Comparison of ENCODE assay signal across 8 mouse cellular contexts in the genomic region with DNA sequence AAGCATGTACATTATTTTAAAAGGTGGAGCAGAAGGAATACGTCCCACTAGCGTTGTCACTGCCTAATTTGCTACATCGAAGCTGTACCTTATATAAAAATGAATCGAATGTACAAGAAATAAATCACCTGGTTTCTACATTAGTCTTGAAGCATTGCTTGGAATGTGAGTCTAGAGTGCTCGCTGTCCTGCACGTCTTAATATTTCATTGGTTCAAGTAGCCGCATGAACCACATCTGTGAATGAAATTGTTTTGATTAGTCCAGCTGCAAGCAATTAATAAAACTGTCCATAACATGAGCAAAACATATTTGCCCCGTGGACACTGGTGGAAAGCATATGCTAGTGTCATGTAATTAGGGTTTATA.
A peak's percentile ranks its signal among the peaks of the same experiment; 100 is the strongest.
DNase-seq lines count a peak whose midpoint lies in the region; ATAC-seq and TF ChIP-seq lines count a peak whose summit lies in the region.

No protein-coding gene starts in this region.

- no peak overlapping the region for H3K9ac ChIP-seq in kidney, postnatal 0 days (ENCODE audit: low read depth, low read length)
- no peak overlapping the region for H3K9ac ChIP-seq in embryonic facial prominence, embryonic 15.5 days
- H3K9ac ChIP-seq in hindbrain, embryonic 16.5 days (ENCODE audit: low read depth, low read length): peak overlapping the region; percentile 53
- H3K9ac ChIP-seq in midbrain, postnatal 0 days (replicated peaks; ENCODE audit: low read length, poor library complexity, severe bottlenecking): no peak overlapping the region

- peak overlapping the region; percentile 21 for H3K4me3 ChIP-seq in kidney, postnatal 0 days (replicated peaks; ENCODE audit: low read depth, low read length)
- peak overlapping the region; percentile 39 for H3K4me3 ChIP-seq in embryonic facial prominence, embryonic 15.5 days (replicated peaks)
- peak overlapping the region; percentile 67 for H3K4me3 ChIP-seq in hindbrain, embryonic 16.5 days (ENCODE audit: low read length)
- H3K4me3 ChIP-seq in midbrain, postnatal 0 days (ENCODE audit: low read depth, low read length): peak overlapping the region; percentile 68

- no peak overlapping the region for H3K27ac ChIP-seq in kidney, postnatal 0 days
- H3K27ac ChIP-seq in embryonic facial prominence, embryonic 15.5 days (replicated peaks): no peak overlapping the region
- peak overlapping the region; percentile 68 for H3K27ac ChIP-seq in hindbrain, embryonic 16.5 days (ENCODE audit: low read depth, low read length)
- peak overlapping the region; percentile 74 for H3K27ac ChIP-seq in midbrain, postnatal 0 days (ENCODE audit: low read depth, low read length)

- no peaks in the 10 kb centered on the region for H3K4me1 ChIP-seq in kidney, postnatal 0 days (replicated peaks; ENCODE audit: insufficient read depth, low read length)
- peaks cover 8% of the 10 kb centered on the region; the same call in 1 of the 2 replicates for H3K4me1 ChIP-seq in embryonic facial prominence, embryonic 15.5 days
- no peaks in the 10 kb centered on the region; the same call in 1 of the 2 replicates for H3K4me1 ChIP-seq in hindbrain, embryonic 16.5 days (ENCODE audit: control insufficient read depth, insufficient read depth, low read depth, low read length)
- no peaks in the 10 kb centered on the region; the same call in 1 of the 2 replicates for H3K4me1 ChIP-seq in midbrain, postnatal 0 days (ENCODE audit: insufficient read depth, low read length)

- H3K27me3 ChIP-seq in kidney, postnatal 0 days (ENCODE audit: insufficient read depth, low read length): no peaks in the 10 kb centered on the region
- no peaks in the 10 kb centered on the region for H3K27me3 ChIP-seq in embryonic facial prominence, embryonic 15.5 days
- H3K27me3 ChIP-seq in hindbrain, embryonic 16.5 days (replicated peaks; ENCODE audit: control insufficient read depth, insufficient read depth, low read length): no peaks in the 10 kb centered on the region
- H3K27me3 ChIP-seq in midbrain, postnatal 0 days (ENCODE audit: insufficient read depth, low read length): no peaks in the 10 kb centered on the region

- H3K9me3 ChIP-seq in kidney, postnatal 0 days (replicated peaks; ENCODE audit: low read length): no peaks in the 10 kb centered on the region
- no peaks in the 10 kb centered on the region for H3K9me3 ChIP-seq in embryonic facial prominence, embryonic 15.5 days (replicated peaks)
- no peaks in the 10 kb centered on the region for H3K9me3 ChIP-seq in hindbrain, embryonic 16.5 days (ENCODE audit: control insufficient read depth, low read length)
- H3K9me3 ChIP-seq in midbrain, postnatal 0 days (ENCODE audit: low read length): no peaks in the 10 kb centered on the region

- TF ChIP-seq CTCF in kidney, postnatal 0 days (IDR thresholded peaks at IDR 0.05; ENCODE audit: low read depth): no peak
- no peak for TF ChIP-seq CTCF in midbrain, postnatal 0 days (IDR thresholded peaks at IDR 0.05)

- 15% methylated on average over 8 of the region's 8 CpGs for WGBS in kidney, postnatal 0 days
- WGBS in embryonic facial prominence, embryonic 15.5 days: 16% methylated on average over 8 of the region's 8 CpGs
- WGBS in hindbrain, embryonic 16.5 days: 12% methylated on average over 8 of the region's 8 CpGs
- WGBS in midbrain, postnatal 0 days: 11% methylated on average over 8 of the region's 8 CpGs

- DNase-seq in kidney, postnatal 0 days (ENCODE audit: low spot score): no peak
- DNase-seq in kidney, adult 8-10 months: no peak
- no peak for DNase-seq in midbrain, postnatal 0 days (ENCODE audit: low spot score)
- DNase-seq in spleen, postnatal 36 days (ENCODE audit: low spot score in 2 of 2): no peak
- no peak for DNase-seq in thymus, postnatal 25 days

- H3K4me2 ChIP-seq in kidney, postnatal 0 days (ENCODE audit: low read length): peak overlapping the region; percentile 51
- peak overlapping the region; percentile 76 for H3K4me2 ChIP-seq in embryonic facial prominence, embryonic 15.5 days (replicated peaks)
- H3K4me2 ChIP-seq in hindbrain, embryonic 16.5 days (ENCODE audit: low read length): peak overlapping the region; percentile 65
- peak overlapping the region; percentile 61 for H3K4me2 ChIP-seq in midbrain, postnatal 0 days (ENCODE audit: low read depth, low read length, poor library complexity, severe bottlenecking)

- 0 out of 2 replicates have a peak, but pooled peaks have one; percentile 6 for ATAC-seq in kidney, postnatal 0 days (replicated peaks; ENCODE audit: low FRiP score, low read depth)
- 0 out of 2 replicates have a peak, but pooled peaks have one; percentile 6 for ATAC-seq in embryonic facial prominence, embryonic 15.5 days (ENCODE audit: insufficient number of reproducible peaks, low FRiP score, low TSS enrichment, low read depth)
- no peak for ATAC-seq in hindbrain, embryonic 16.5 days
- ATAC-seq in midbrain, postnatal 0 days (ENCODE audit: low FRiP score): peak; percentile 42
- no peak for ATAC-seq in CD4-positive, CD25-positive, alpha-beta regulatory T cell, adult 4 months

- no peaks in the 10 kb centered on the region for H3K36me3 ChIP-seq in kidney, postnatal 0 days (ENCODE audit: insufficient read depth, low read length)
- no peaks in the 10 kb centered on the region for H3K36me3 ChIP-seq in embryonic facial prominence, embryonic 15.5 days
- no peaks in the 10 kb centered on the region for H3K36me3 ChIP-seq in hindbrain, embryonic 16.5 days (ENCODE audit: control insufficient read depth, insufficient read depth, low read length)
- no peaks in the 10 kb centered on the region for H3K36me3 ChIP-seq in midbrain, postnatal 0 days (ENCODE audit: insufficient read depth, low read length)

Comparison
In these comparisons a context has a peak if more than half of its experiments do, and no peak if none do; other contexts are left out.
1. ATAC-seq: peak in kidney, postnatal 0 days (single experiment), embryonic facial prominence, embryonic 15.5 days (single experiment) and midbrain, postnatal 0 days (single experiment); none in hindbrain, embryonic 16.5 days (single experiment) and CD4-positive, CD25-positive, alpha-beta regulatory T cell, adult 4 months (single experiment).
2. H3K27ac ChIP-seq: peak in hindbrain, embryonic 16.5 days (single experiment) and midbrain, postnatal 0 days (single experiment); none in kidney, postnatal 0 days (single experiment) and embryonic facial prominence, embryonic 15.5 days (single experiment).
3. Peak in every context shown above with its lines, with median percentiles within 50 percentile points of each other: H3K4me2 ChIP-seq and H3K4me3 ChIP-seq.